Mouse (Mus musculus): Measurements from ENCODE around the gene Pcsk6. TPM values are rescaled to one million over a fixed set of nuclear protein-coding genes. Genes with fewer than 3 reads are reported as not detected.

The Pcsk6 gene
- polyA plus RNA-seq, 1 experiment: 1.6 TPM

DNA sequence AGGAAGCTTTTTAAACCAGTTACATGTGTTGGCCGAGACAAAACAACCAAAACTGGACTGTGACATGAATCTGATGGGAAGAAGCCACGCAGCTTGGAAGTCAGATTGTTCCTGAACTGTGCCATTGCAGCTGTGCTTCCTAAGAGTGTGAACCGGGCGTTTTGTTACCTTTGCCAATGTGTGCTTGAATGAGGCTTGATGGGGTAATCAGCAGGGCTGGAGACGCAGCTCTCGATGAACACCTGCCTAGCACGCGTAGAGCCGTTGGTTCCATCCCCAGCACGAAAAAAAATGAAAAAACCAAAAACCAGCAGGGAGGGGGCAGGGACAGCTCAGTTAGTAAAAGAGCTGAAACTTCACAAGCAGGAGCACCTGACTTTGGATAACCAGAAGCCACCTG lies 109.8 kb downstream of the Pcsk6 start:
- Histone ChIP-seq H3K4me1 (ENCODE audit: control insufficient read depth, insufficient read depth, insufficient read length) (no peaks in the 10 kb centered on the region), H3K4me3 (ENCODE audit: extremely low read depth, insufficient read depth, insufficient read length) (no peak overlapping the region), H3K36me3 (ENCODE audit: control insufficient read depth, insufficient read depth, low read length) (no peaks in the 10 kb centered on the region), H3K27me3 (ENCODE audit: control insufficient read depth, insufficient read depth, low read length) (no peaks in the 10 kb centered on the region), H3K27ac (ENCODE audit: insufficient read depth, low read length) (no peak overlapping the region)
- TF ChIP-seq CTCF (IDR thresholded peaks at IDR 0.05; ENCODE audit: extremely low read depth, insufficient read depth, insufficient read length, insufficient replicate concordance) (no peak), POLR2A (IDR thresholded peaks at IDR 0.05; ENCODE audit: low read depth, low read length) (no peak)
- DNase-seq (ENCODE audit: low read depth in 1 of 2, low spot score in 2 of 2): no peak
- 82% methylated on average over 10 of the region's 10 CpGs for WGBS

DNA sequence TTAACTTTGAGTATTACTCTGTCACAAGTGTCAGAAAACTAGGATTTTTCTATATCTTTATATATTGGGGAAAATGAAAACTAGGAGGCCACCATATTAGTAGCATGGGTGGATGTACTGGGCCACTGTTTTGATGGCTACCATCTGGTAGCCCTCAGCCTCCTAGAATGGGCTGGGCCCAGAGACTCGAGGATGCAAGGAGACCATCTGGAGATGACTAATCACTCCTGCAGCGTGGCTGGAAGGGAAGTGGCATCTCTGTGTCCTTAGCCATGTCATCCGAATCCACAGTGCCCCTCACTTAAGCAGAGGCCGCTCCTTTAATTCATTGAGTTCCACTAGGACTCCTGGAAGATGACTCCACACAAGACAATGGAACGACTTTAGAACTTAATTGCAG lies 115.8 kb downstream of the Pcsk6 start:
- no peaks in the 10 kb centered on the region for H3K36me3 ChIP-seq (ENCODE audit: control insufficient read depth, insufficient read depth, low read length)
- no peak overlapping the region for H3K4me3 ChIP-seq (ENCODE audit: extremely low read depth, insufficient read depth, insufficient read length)
- DNase-seq (ENCODE audit: low read depth in 1 of 2, low spot score in 2 of 2): no peak
- no peak for TF ChIP-seq POLR2A (IDR thresholded peaks at IDR 0.05; ENCODE audit: low read depth, low read length)
- TF ChIP-seq CTCF (IDR thresholded peaks at IDR 0.05; ENCODE audit: extremely low read depth, insufficient read depth, insufficient read length, insufficient replicate concordance): no peak
- H3K27ac ChIP-seq (ENCODE audit: insufficient read depth, low read length): no peak overlapping the region
- no peaks in the 10 kb centered on the region for H3K27me3 ChIP-seq (ENCODE audit: control insufficient read depth, insufficient read depth, low read length)
- 65% methylated on average over 5 of the region's 5 CpGs for WGBS
- H3K4me1 ChIP-seq (ENCODE audit: control insufficient read depth, insufficient read depth, insufficient read length): no peaks in the 10 kb centered on the region

DNA sequence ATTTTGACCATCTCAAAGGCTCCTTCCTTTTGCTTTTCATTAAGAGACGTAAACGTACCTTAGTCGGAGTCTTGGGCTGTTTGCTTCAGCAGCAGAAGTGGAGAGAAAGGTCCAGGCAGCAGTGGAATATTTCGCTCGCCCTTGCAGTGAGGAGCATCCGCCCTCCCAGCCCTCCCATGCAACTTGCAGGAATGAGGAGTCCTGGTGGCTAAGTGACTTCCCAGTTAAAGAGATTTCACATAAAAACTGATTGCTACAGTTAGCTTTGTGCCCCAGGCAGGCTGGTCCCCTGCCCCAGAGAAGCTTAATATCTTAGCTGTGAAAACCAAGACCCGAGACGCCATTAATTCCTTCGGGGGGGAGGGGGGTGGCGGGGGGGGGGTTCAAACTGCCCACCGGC lies 116.4 kb downstream of the Pcsk6 start:
- TF ChIP-seq CTCF (IDR thresholded peaks at IDR 0.05; ENCODE audit: extremely low read depth, insufficient read depth, insufficient read length, insufficient replicate concordance) (no peak), POLR2A (IDR thresholded peaks at IDR 0.05; ENCODE audit: low read depth, low read length) (no peak)
- Histone ChIP-seq H3K36me3 (ENCODE audit: control insufficient read depth, insufficient read depth, low read length) (no peaks in the 10 kb centered on the region), H3K4me3 (ENCODE audit: extremely low read depth, insufficient read depth, insufficient read length) (no peak overlapping the region), H3K4me1 (ENCODE audit: control insufficient read depth, insufficient read depth, insufficient read length) (no peaks in the 10 kb centered on the region), H3K27me3 (ENCODE audit: control insufficient read depth, insufficient read depth, low read length) (no peaks in the 10 kb centered on the region), H3K27ac (ENCODE audit: insufficient read depth, low read length) (no peak overlapping the region)
- DNase-seq (ENCODE audit: low read depth in 1 of 2, low spot score in 2 of 2): no peak
- WGBS: 84% methylated on average over 11 of the region's 11 CpGs

DNA sequence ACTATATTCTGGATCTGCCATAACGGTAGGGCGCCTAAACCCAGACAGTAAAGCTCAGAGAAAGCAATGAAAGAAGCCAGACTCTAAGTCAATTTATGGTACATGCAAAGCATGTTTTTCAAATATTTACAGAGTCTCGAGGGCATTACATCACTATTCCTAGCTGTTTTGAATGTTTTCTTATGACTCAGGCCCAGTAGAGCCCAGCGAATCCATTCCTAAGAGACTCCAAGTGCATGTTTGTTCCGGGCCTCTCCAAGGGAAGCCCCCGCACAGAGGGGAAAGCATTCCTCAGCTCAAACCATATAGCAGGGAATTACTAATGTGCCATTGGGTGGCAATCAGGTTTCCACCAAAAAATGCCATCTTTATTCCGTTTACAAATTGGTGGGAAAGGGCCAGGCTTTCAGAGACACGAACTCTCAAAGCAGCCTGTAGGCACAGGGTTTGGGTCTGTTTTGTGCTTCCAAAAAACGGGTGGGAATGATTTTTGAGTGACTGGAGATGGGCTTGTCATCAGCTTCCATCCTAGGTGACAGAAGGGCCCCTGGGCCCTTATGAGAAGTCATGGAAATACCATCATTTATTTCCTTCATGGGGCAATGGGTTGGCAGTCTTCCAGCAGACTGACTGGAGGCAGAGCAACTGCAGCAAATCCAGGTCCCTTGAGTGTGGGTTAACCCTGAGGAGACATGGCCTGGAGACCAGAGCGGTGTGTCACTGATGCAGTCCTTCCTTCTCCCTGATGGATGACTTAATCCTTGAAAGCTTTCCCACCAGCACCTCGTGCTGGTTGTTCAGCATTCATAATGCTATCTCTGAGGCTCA lies 117.7 kb downstream of the Pcsk6 start:
- no peak for DNase-seq (ENCODE audit: low read depth in 1 of 2, low spot score in 2 of 2)
- TF ChIP-seq CTCF (IDR thresholded peaks at IDR 0.05; ENCODE audit: extremely low read depth, insufficient read depth, insufficient read length, insufficient replicate concordance) (no peak), POLR2A (IDR thresholded peaks at IDR 0.05; ENCODE audit: low read depth, low read length) (no peak)
- Histone ChIP-seq H3K27me3 (ENCODE audit: control insufficient read depth, insufficient read depth, low read length) (no peaks in the 10 kb centered on the region), H3K27ac (ENCODE audit: insufficient read depth, low read length) (no peak overlapping the region), H3K4me1 (ENCODE audit: control insufficient read depth, insufficient read depth, insufficient read length) (no peaks in the 10 kb centered on the region), H3K4me3 (ENCODE audit: extremely low read depth, insufficient read depth, insufficient read length) (no peak overlapping the region), H3K36me3 (ENCODE audit: control insufficient read depth, insufficient read depth, low read length) (no peaks in the 10 kb centered on the region)
- WGBS: 81% methylated on average over 11 of the region's 11 CpGs

DNA sequence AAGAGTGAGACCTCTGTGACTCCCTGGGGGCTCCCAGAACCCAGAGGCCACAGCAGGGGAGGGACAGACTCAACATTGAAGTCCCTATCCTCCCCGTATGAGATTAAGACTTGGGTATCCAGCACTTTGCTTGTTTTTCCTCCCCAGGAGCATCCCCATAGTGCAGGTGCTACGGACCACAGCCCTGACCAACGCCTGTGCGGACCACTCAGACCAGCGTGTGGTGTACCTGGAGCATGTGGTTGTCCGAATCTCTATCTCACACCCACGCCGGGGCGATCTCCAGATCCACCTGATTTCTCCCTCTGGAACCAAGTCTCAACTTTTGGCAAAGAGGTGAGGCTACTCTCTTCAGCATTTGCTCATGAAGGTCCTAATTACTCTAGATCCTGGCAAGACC lies 118.5 kb downstream of the Pcsk6 start:
- DNase-seq (ENCODE audit: low read depth in 1 of 2, low spot score in 2 of 2): no peak
- WGBS: 89% methylated on average over 9 of the region's 9 CpGs
- TF ChIP-seq CTCF (IDR thresholded peaks at IDR 0.05; ENCODE audit: extremely low read depth, insufficient read depth, insufficient read length, insufficient replicate concordance): no peak
- TF ChIP-seq POLR2A (IDR thresholded peaks at IDR 0.05; ENCODE audit: low read depth, low read length): no peak

DNA sequence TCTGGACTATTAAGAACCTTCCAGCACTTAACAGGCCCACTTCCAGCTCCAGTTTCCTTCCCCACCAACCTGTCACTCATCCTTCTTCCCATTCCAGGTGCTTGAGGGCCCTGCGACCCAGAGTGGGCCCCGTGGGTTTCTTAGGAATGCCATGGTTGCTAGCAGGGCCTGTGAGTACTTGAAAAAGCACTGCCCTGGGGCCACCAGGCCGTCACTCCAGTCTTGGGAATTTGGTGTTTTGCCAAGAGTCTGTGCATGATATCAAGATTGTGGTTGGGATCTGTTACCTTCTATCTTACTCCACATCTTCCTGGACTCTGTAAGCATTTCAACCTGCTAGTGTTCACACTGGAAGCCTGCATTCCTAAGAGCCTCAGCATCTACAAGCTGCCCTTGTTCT lies 120.5 kb downstream of the Pcsk6 start:
- Histone ChIP-seq H3K4me3 (ENCODE audit: extremely low read depth, insufficient read depth, insufficient read length) (no peak overlapping the region), H3K27me3 (ENCODE audit: control insufficient read depth, insufficient read depth, low read length) (no peaks in the 10 kb centered on the region), H3K4me1 (ENCODE audit: control insufficient read depth, insufficient read depth, insufficient read length) (no peaks in the 10 kb centered on the region), H3K27ac (ENCODE audit: insufficient read depth, low read length) (no peak overlapping the region), H3K36me3 (ENCODE audit: control insufficient read depth, insufficient read depth, low read length) (no peaks in the 10 kb centered on the region)
- DNase-seq (ENCODE audit: low read depth in 1 of 2, low spot score in 2 of 2): no peak
- 81% methylated on average over 3 of the region's 3 CpGs for WGBS
- TF ChIP-seq POLR2A (IDR thresholded peaks at IDR 0.05; ENCODE audit: low read depth, low read length): no peak
- no peak for TF ChIP-seq CTCF (IDR thresholded peaks at IDR 0.05; ENCODE audit: extremely low read depth, insufficient read depth, insufficient read length, insufficient replicate concordance)

More for the DNA sequence above, 118.5 kb downstream of the Pcsk6 start:
- Histone ChIP-seq H3K4me1 (ENCODE audit: control insufficient read depth, insufficient read depth, insufficient read length) (no peaks in the 10 kb centered on the region), H3K27ac (ENCODE audit: insufficient read depth, low read length) (no peak overlapping the region), H3K36me3 (ENCODE audit: control insufficient read depth, insufficient read depth, low read length) (no peaks in the 10 kb centered on the region), H3K4me3 (ENCODE audit: extremely low read depth, insufficient read depth, insufficient read length) (no peak overlapping the region), H3K27me3 (ENCODE audit: control insufficient read depth, insufficient read depth, low read length) (no peaks in the 10 kb centered on the region)

DNA sequence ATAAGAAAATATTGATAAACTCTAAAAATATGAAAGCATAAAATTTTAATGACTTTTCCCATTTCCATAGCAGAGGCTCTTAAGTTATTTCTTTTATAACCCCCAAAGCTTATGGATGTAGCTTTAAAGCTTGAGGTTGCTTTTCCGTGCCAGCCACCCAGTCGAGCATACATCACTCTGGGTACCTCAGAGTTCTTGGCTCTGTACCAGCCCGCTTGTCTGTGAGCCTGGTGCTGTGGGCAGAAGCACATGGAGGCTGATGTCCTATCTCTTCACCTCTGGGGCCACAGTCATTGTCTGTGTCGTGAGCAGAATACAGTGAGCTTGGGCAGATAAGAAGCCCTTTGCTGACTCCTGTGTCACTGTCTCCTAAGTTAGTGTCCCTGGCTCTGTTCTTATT lies 126.7 kb downstream of the Pcsk6 start:
- TF ChIP-seq POLR2A (IDR thresholded peaks at IDR 0.05; ENCODE audit: low read depth, low read length): no peak
- TF ChIP-seq CTCF (IDR thresholded peaks at IDR 0.05; ENCODE audit: extremely low read depth, insufficient read depth, insufficient read length, insufficient replicate concordance): no peak
- H3K27ac ChIP-seq (ENCODE audit: insufficient read depth, low read length): no peak overlapping the region

More for the DNA sequence above, 126.7 kb downstream of the Pcsk6 start:
- WGBS: 87% methylated on average over 4 of the region's 4 CpGs
- no peak for DNase-seq (ENCODE audit: low read depth in 1 of 2, low spot score in 2 of 2)
- no peak overlapping the region for H3K4me3 ChIP-seq (ENCODE audit: extremely low read depth, insufficient read depth, insufficient read length)
- no peaks in the 10 kb centered on the region for H3K36me3 ChIP-seq (ENCODE audit: control insufficient read depth, insufficient read depth, low read length)
- H3K4me1 ChIP-seq (ENCODE audit: control insufficient read depth, insufficient read depth, insufficient read length): no peaks in the 10 kb centered on the region
- no peaks in the 10 kb centered on the region for H3K27me3 ChIP-seq (ENCODE audit: control insufficient read depth, insufficient read depth, low read length)
